Mouse (Mus musculus) limb, embryonic 15.5 days (tissue): ENCODE results near the gene Unc119b. TPM values are rescaled to one million over a fixed set of nuclear protein-coding genes. Genes with fewer than 3 reads are reported as not detected.
A peak's percentile ranks its signal among the peaks of the same experiment; 100 is the strongest.
"Not testable (repeated sequence)": the region's sequence is repeated elsewhere in the genome, so short reads cannot be mapped to it uniquely, and the experiment has no call there.

Experiments
- ATAC-seq: fragments of 200-750 bp; cut with Nextera tagmentation; 2 replicates; pipeline ENCODE4 v1.8.0; 2017; ENCODE audit warnings: low read depth, moderate TSS enrichment; ENCODE audit not compliant: insufficient number of reproducible peaks, low FRiP score, low TSS enrichment
- H3K27ac ChIP-seq: fragments of 300-500 bp; sonication (generic); 2 replicates; pipeline ENCODE4 v1.5.1; 2015; ENCODE audit warnings: moderate library complexity, mild to moderate bottlenecking, inconsistent platforms
- H3K27me3 ChIP-seq: fragments of 300-500 bp; sonication (generic); 2 replicates; pipeline ENCODE4 v1.6.1; 2015; ENCODE audit warnings: inconsistent platforms
- H3K36me3 ChIP-seq: fragments of 300-500 bp; sonication (generic); 2 replicates; pipeline ENCODE4 v1.6.1; 2015; ENCODE audit warnings: inconsistent platforms
- H3K4me1 ChIP-seq: fragments of 300-500 bp; sonication (generic); 2 replicates; pipeline ENCODE4 v1.6.1; 2015; ENCODE audit warnings: inconsistent platforms
- H3K4me2 ChIP-seq: fragments of 300-500 bp; sonication (generic); 2 replicates; pipeline ENCODE4 v1.6.1; 2015; ENCODE audit warnings: mild to moderate bottlenecking, inconsistent platforms
- H3K4me3 ChIP-seq: fragments of 300-500 bp; sonication (generic); 2 replicates; pipeline ENCODE4 v1.5.1; 2015; ENCODE audit warnings: mild to moderate bottlenecking, inconsistent platforms
- H3K9ac ChIP-seq: fragments of 300-500 bp; sonication (generic); 2 replicates; pipeline ENCODE4 v1.6.1; 2015; ENCODE audit warnings: inconsistent platforms
- H3K9me3 ChIP-seq: fragments of 300-500 bp; sonication (generic); 2 replicates; pipeline ENCODE4 v1.6.1; 2016; ENCODE audit warnings: inconsistent platforms
- WGBS: fragments of 180-500 bp; shearing (Covaris S2); methylation state at CpG from one replicate; pipeline ENCODE4 v1.1.7; 2015; 5-methylcytosine and 5-hydroxymethylcytosine counted together
- polyA plus RNA-seq: library from polyadenylated mRNA; unstranded; fragments of >200 nt; fragmentation: Nextera tagmentation; extraction: Ambion mirVana; gene quantifications from 2 replicates; pipeline ENCODE4 v1.2.1, GENCODE M21; 2015

The Unc119b gene
- polyA plus RNA-seq, 1 experiment from 2014 or later: 36.9 TPM

GRCm38 (mm10) chr5:115126578-115127312 lies 8.0 kb downstream of the Unc119b start:
- 94% methylated on average over 28 of the region's 28 CpGs for WGBS
- no peak for ATAC-seq
- Histone ChIP-seq H3K36me3 (peaks cover 63% of the 10 kb centered on the region), H3K9ac (no peak overlapping the region), H3K27me3 (no peaks in the 10 kb centered on the region), H3K4me3 (no peak overlapping the region), H3K4me1 (peaks cover 12% of the 10 kb centered on the region; the same call in 1 of the 2 replicates), H3K27ac (no peak overlapping the region), H3K4me2 (no peak overlapping the region), H3K9me3 (no peaks in the 10 kb centered on the region)

GRCm38 (mm10) chr5:115125211-115125871 lies 9.4 kb downstream of the Unc119b start:
- no peaks in the 10 kb centered on the region for H3K27me3 ChIP-seq
- H3K4me2 ChIP-seq: no peak overlapping the region
- 23% methylated on average over 24 of the region's 24 CpGs for WGBS
- H3K36me3 ChIP-seq: peaks cover 61% of the 10 kb centered on the region
- no peaks in the 10 kb centered on the region for H3K9me3 ChIP-seq
- no peak; the same call in none of the 2 replicates for ATAC-seq
- H3K4me3 ChIP-seq: no peak overlapping the region
- H3K27ac ChIP-seq: no peak overlapping the region
- no peak overlapping the region for H3K9ac ChIP-seq
- H3K4me1 ChIP-seq: peaks cover 12% of the 10 kb centered on the region; the same call in 1 of the 2 replicates

GRCm38 (mm10) chr5:115124690-115125089 lies 10.1 kb downstream of the Unc119b start:
- Histone ChIP-seq H3K4me3 (no peak overlapping the region), H3K36me3 (peaks cover 55% of the 10 kb centered on the region), H3K4me2 (no peak overlapping the region), H3K27ac (no peak overlapping the region), H3K27me3 (no peaks in the 10 kb centered on the region), H3K9ac (no peak overlapping the region), H3K9me3 (no peaks in the 10 kb centered on the region), H3K4me1 (peaks cover 12% of the 10 kb centered on the region; the same call in 1 of the 2 replicates)
- 94% methylated on average over 6 of the region's 6 CpGs for WGBS
- no peak for ATAC-seq

GRCm38 (mm10) chr5:115120978-115121377 lies 13.8 kb downstream of the Unc119b start:
- no peak overlapping the region for H3K27ac ChIP-seq
- 56% methylated on average over 5 of the region's 5 CpGs for WGBS
- ATAC-seq: no peak

GRCm38 (mm10) chr5:115118961-115119570 lies 15.7 kb downstream of the Unc119b start, which contains the start of gene Acads:
TSS of gene Acads (minus strand) at chr5:115119346.
- Histone ChIP-seq H3K4me2 (peak within 1 kb of the TSS; percentile 91), H3K4me1 (peaks cover 7% of the 10 kb centered on the region), H3K36me3 (peaks cover 44% of the 10 kb centered on the region), H3K9me3 (no peaks in the 10 kb centered on the region), H3K9ac (peak within 1 kb of the TSS; percentile 83), H3K4me3 (peak within 1 kb of the TSS; percentile 89), H3K27me3 (no peaks in the 10 kb centered on the region), H3K27ac (peak within 1 kb of the TSS; percentile 61)
- peak; percentile 87 for ATAC-seq
- under 1% methylated on average over 39 of the region's 39 CpGs for WGBS

More at GRCm38 (mm10) chr5:115120978-115121377, 13.8 kb downstream of the Unc119b start:
- Histone ChIP-seq H3K9me3 (no peaks in the 10 kb centered on the region), H3K4me3 (no peak overlapping the region), H3K9ac (no peak overlapping the region), H3K4me2 (no peak overlapping the region), H3K4me1 (peaks cover 19% of the 10 kb centered on the region), H3K36me3 (peaks cover 39% of the 10 kb centered on the region), H3K27me3 (no peaks in the 10 kb centered on the region)

GRCm38 (mm10) chr5:115117467-115117866 lies 17.3 kb downstream of the Unc119b start:
- H3K27me3 ChIP-seq: no peaks in the 10 kb centered on the region
- H3K9me3 ChIP-seq: no peaks in the 10 kb centered on the region
- ATAC-seq: no peak
- WGBS: 93% methylated on average over 13 of the region's 13 CpGs
- no peak overlapping the region for H3K4me2 ChIP-seq
- peaks cover 7% of the 10 kb centered on the region for H3K4me1 ChIP-seq
- H3K4me3 ChIP-seq: no peak overlapping the region
- H3K27ac ChIP-seq: no peak overlapping the region
- H3K36me3 ChIP-seq: peaks cover 41% of the 10 kb centered on the region
- no peak overlapping the region for H3K9ac ChIP-seq

GRCm38 (mm10) chr5:115116426-115116825 lies 18.3 kb downstream of the Unc119b start:
- Histone ChIP-seq H3K27me3 (no peaks in the 10 kb centered on the region), H3K4me1 (peaks cover 7% of the 10 kb centered on the region), H3K9me3 (no peaks in the 10 kb centered on the region), H3K4me3 (no peak overlapping the region), H3K4me2 (no peak overlapping the region), H3K9ac (no peak overlapping the region), H3K27ac (no peak overlapping the region), H3K36me3 (peaks cover 51% of the 10 kb centered on the region)
- 90% methylated on average over 3 of the region's 3 CpGs for WGBS
- ATAC-seq: no peak

- Histone ChIP-seq H3K36me3 (peaks cover 68% of the 10 kb centered on the region), H3K27me3 (no peaks in the 10 kb centered on the region), H3K4me2 (no peak overlapping the region), H3K4me1 (peaks cover 7% of the 10 kb centered on the region), H3K9ac (no peak overlapping the region), H3K27ac (no peak overlapping the region), H3K4me3 (no peak overlapping the region), H3K9me3 (no peaks in the 10 kb centered on the region)
- no peak for ATAC-seq
- WGBS: 94% methylated on average over 8 of the region's 8 CpGs
These were observed 20.3 kb downstream of the Unc119b start for GRCm38 (mm10) chr5:115114501-115114900.

GRCm38 (mm10) chr5:115113244-115113643 lies 21.5 kb downstream of the Unc119b start:
- Histone ChIP-seq H3K27ac (no peak overlapping the region), H3K27me3 (no peaks in the 10 kb centered on the region), H3K9me3 (no peaks in the 10 kb centered on the region), H3K9ac (no peak overlapping the region), H3K4me1 (no peaks in the 10 kb centered on the region), H3K36me3 (peaks cover 68% of the 10 kb centered on the region), H3K4me2 (no peak overlapping the region), H3K4me3 (no peak overlapping the region)
- ATAC-seq: no peak
- 95% methylated on average over 12 of the region's 12 CpGs for WGBS

- WGBS: 89% methylated on average over 7 of the region's 8 CpGs
- Histone ChIP-seq H3K27ac (no peak overlapping the region), H3K4me3 (no peak overlapping the region), H3K9me3 (no peaks in the 10 kb centered on the region), H3K36me3 (peaks cover 61% of the 10 kb centered on the region), H3K9ac (no peak overlapping the region), H3K27me3 (no peaks in the 10 kb centered on the region), H3K4me2 (no peak overlapping the region), H3K4me1 (no peaks in the 10 kb centered on the region)
- no peak for ATAC-seq
These were observed 23.6 kb downstream of the Unc119b start for GRCm38 (mm10) chr5:115111156-115111555.

- H3K9me3 ChIP-seq, H3K9ac ChIP-seq, H3K4me3 ChIP-seq, ATAC-seq, H3K4me2 ChIP-seq, H3K4me1 ChIP-seq, H3K27me3 ChIP-seq, H3K27ac ChIP-seq: not testable (repeated sequence)
- peaks cover 36% of the 10 kb centered on the region for H3K36me3 ChIP-seq
- 96% methylated on average over 23 of the region's 23 CpGs for WGBS
These were observed 31.5 kb downstream of the Unc119b start for GRCm38 (mm10) chr5:115103253-115103652.

GRCm38 (mm10) chr5:115102231-115102630 lies 32.5 kb downstream of the Unc119b start:
- WGBS: 85% methylated on average over 2 of the region's 2 CpGs
- Histone ChIP-seq H3K4me1 (no peaks in the 10 kb centered on the region), H3K9me3 (no peaks in the 10 kb centered on the region), H3K27me3 (no peaks in the 10 kb centered on the region), H3K36me3 (peaks cover 37% of the 10 kb centered on the region), H3K9ac (no peak overlapping the region), H3K4me3 (no peak overlapping the region), H3K27ac (no peak overlapping the region), H3K4me2 (no peak overlapping the region)
- ATAC-seq: no peak
